Mouse (Mus musculus) kidney, postnatal 36 days (tissue): ENCODE measurements around the gene Gm3573.
"Not testable (repeated sequence)": the region's sequence is repeated elsewhere in the genome, so short reads cannot be mapped to it uniquely, and the experiment has no call there.

Source experiments
- DNase-seq, 2 experiments: peaks; one replicate each; pipeline ENCODE4 v3.0.0; 2021 to 2022; ENCODE audit warnings: mixed read lengths in 2 of 2

The Gm3573 gene

GRCm38 (mm10) chr14:42190691-42191090, at the start of gene Gm3573:
TSS of gene Gm3573 (minus strand) at chr14:42190791.
- not testable (repeated sequence) for DNase-seq

DNA sequence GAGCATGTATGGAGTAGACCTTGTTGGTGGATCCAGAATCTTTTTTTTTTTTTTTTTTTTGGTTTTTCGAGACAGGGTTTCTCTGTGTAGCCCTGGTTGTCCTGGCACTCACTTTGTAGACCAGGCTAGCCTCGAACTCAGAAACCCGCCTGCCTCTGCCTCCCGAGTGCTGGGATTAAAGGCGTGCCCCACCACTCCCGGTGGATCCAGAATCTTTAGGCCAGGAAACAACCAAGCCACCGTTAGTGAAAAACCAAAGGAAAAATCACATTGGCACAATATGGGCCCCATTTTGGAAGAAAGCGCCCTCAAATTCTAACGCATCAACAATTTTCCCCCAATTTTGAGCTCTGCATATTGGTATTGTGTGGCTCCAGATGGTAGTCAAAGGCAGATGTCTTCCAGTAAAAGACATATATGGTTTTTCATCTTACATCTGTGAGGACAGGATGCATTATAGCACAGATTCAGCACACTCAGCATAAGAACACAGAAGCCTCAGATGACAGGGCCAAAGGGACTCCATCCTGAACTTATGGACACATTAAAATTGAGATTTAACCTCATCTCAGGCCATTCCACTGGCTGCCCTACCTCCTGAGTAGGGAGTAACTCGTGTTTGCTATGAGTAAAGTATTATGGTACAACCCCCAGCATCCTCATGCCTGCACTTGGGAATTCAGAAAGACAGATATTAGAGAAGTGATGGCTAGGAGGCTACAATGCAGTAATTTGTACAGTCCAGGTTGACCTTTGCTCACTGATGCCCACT, 26.4 kb upstream of the Gm3573 start:
- DNase-seq = peak in 1 of 2 experiments; percentile 1

- DNase-seq = not testable (repeated sequence)
Measured at GRCm38 (mm10) chr14:42183936-42184335, 6.7 kb downstream of the Gm3573 start.

DNA sequence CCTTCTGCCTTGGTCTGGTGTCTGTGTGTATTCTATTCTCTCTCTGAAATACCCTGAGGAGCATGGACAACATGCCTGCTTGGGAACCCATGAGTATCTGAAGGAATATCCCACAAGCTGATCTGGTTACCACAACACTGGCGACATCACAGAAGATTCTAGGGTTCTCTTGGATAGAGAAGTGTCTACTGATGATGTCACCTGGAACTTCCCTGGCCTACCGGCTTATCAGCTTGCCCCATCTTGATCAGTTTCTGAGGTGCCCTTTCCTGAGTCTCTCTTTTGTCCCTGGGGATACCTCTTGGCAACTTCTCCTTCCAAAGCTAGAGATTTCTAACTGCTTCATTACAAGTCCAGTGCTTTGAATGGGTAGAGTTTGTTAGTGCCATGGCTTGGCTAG, 28.1 kb downstream of the Gm3573 start, which contains the start of gene Gm17027:
TSS of gene Gm17027 (minus strand) at position 101 of the 400 bp plus-strand sequence.
- not testable (repeated sequence) for DNase-seq
